Mouse (Mus musculus): ENCODE data around the gene Asphd1. TPM values are rescaled to one million over a fixed set of nuclear protein-coding genes. Genes with fewer than 3 reads are reported as not detected.
A peak's percentile ranks its signal among the peaks of the same experiment; 100 is the strongest.
"Not testable (repeated sequence)": the region's sequence is repeated elsewhere in the genome, so short reads cannot be mapped to it uniquely, and the experiment has no call there.

The Asphd1 gene
- total RNA-seq, 1 experiment from 2014 or later = 2.2 TPM

DNA sequence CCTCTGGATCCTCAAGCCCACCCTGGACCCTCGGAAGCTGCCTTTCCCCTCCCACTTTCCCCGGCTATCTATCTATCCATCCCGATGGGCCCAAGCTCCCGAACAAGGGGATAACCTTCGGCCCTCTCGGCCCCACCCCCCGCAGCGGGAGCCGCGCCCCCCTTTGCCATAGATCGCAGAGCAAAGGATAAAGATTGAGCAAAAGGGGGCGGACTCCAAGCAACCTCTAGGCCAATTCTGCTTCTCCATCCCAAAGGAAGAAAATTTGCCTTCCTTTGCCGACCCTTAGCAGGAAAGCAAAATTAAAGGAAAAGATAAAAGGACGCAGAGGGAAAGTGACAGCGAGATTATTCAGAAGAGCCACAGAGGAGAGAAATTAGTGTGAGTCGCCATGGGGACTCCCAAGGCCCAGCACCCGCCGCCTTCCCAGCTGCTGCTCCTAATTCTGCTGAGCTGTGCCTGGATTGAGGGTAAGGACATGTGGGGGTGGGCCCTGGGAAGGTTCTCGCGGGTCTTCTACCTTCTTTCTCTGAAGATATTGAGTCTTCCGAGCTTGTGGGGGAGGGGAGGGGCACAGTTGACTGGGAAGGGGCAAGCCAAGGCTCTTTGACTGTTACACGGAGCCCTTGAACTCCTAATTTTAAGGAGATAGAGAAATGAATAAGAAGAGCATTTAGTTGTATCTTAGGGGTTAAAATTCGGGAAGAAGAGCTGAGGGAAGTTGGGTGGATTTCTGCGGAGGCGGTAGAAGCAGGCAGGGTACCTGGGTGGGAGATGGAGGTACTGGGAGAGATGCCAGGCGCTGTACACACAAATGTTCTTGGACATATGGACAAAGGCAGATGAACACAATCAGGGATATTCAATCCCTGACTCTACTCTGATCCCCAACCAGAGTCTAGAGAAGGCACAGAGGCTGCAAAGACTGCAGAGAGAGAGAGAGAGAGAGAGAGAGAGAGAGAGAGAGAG, 1.5 kb upstream of the Asphd1 start:
- no peak for DNase-seq

DNA sequence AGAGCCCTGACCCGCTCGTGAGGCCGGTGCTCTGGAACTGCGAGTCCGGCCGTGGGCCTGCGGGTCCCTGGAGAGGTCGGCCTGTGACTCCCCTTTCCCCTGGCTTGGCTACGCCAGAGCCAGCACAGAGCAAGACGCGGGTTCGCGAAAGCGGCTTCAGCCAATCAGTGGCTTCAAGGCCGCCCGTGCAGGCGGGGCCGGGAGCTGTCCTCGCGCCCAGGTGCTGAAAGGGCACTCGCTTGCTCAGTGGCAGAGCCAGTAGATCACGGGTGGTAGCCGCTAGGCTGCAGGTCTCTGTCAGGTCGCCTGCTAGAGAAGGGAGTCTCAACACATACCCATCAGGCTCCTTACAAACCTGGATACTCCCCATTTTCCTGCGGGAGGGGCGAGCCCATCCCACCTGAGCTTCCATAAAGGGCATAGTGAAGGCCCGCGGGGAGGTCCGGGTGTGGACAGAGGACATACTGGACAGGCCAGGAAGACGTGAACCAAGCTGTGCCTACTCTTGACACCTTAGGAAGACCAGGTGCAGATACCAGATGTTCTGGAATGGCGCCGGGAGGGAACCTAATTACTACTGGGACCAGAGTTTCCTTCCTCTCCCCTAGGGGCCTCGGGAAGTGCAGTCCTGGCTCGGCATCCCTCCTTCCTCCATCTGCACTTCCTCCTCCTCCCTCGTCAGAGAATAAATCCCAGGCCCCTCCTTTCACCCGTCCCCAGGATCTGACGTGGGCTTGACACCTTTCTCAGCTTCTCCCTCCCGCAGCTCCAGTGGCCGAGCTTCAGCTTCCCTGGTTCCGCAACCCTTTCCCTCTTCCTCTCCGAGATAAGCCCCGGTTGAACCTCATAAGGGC, 638 bp upstream of the Asphd1 start, which contains the start of gene Sez6l2:
TSS of gene Sez6l2 (plus strand) at position 771 of the 854 bp plus-strand sequence.
- DNase-seq = peak; percentile 96

DNA sequence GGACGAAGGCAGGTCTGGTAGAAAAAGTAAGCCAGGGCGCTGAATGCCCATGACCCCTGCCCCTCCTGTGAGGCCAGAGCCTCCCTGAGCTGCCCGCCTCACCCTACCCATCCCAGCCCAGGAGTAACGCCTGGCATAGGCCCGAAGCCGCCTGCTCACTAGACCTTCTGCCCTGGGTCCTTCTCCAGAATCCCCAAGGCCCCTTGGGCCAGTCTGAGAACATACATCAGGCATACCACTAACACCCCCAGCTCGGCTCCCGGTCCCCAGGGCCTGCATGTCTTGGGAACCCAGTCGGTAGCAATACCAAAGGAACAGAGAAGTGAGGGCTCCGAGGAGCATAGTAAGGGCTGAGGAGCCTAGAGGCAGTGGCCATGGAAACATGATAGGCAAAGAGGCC, 756 bp downstream of the Asphd1 start:
- no peak for DNase-seq

DNA sequence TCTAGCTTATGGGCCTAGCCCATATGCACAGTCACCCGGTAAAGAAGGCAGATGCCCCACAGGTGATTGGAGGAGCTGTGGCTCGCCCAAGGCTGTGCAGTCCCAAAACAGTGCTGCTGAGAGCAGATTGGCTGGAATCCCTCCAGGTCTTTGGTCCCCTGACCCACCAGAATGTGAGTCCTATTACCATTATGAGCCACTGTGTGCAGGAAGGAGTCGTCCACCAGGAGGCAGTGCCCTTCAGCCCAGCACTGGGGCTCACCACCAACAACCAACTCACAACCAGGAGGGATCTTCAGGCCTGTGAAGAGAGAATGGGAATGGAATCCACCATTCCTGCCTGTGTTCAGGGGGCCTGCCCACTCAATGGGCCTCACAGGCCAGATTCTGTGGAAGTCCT, 2.9 kb downstream of the Asphd1 start:
- DNase-seq = peak; percentile 67

DNA sequence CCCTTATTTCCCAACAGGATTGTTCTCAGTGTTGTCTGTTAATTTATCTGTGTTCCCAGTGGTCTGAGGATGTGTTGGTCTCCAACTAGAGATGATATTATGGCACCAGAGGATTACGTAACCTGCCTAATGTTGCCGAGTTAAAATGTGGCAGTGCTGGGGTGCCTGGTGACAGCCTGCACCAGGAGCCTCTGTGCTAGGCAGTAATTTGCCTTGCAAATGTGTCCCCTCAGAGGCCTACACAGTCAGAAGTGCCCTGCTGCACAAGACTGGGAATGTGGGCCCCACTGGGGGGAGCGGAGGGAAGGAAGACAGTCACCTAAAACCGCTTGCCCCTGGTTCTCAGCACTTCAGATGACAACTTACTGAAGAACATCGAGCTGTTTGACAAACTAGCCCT, 7.6 kb downstream of the Asphd1 start:
- DNase-seq = no peak

DNA sequence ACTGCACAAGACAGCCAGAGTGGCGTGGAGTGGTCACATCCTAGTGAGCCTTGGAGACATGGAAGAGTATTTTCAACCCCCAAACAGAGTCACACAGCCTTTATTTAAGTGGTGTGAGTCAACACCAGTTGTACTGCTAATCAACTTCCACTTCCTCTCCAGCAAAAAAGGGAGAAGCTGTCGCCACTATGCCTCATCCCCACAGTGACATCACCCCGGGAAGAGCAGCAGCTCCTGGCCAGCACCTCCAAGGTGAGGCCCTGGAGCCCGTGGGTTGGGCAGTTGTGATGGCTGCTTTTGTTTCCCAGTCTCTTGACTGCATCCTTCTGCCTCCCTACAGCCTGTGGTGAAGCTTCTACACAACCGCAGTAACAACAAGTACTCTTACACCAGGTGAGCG, 8.2 kb downstream of the Asphd1 start:
- no peak for DNase-seq

DNA sequence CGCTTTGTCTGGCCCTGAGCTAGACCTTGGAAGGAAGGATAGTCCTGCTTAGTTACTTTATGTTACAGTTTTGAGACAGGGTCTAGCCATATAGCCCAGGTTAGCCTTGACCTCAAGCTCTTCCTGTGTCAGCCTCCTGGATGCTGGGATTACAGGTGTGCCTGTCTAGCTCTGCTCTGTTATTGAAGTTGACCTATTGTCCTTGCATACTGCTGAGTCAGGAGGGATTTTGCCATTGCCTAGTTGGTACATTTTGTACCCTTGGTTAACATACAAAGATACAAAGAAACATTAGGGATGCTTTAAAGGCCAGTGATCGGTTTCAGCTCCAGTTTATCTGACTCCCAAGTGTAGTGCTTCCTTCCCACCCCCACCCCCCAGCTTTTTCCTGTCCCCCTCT, 16.7 kb downstream of the Asphd1 start:
- no peak for DNase-seq

DNA sequence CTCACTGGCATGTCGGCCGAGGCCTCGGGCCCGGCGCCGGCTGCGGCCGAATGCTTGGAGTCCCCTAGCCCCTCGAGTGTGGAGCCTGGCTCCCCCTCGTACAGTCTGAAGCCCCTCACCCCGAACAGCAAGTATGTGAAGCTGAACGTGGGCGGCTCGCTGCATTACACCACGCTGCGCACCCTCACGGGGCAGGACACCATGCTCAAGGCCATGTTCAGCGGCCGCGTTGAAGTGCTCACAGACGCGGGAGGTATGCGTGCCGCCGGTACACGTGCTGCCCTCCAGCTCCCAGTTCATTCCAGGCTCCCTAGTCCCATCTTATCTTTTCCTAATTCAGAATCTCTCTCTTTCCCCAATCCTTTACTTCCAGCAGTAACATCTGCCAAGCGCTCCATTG, 20.3 kb downstream of the Asphd1 start:
- peak; percentile 59 for DNase-seq

DNA sequence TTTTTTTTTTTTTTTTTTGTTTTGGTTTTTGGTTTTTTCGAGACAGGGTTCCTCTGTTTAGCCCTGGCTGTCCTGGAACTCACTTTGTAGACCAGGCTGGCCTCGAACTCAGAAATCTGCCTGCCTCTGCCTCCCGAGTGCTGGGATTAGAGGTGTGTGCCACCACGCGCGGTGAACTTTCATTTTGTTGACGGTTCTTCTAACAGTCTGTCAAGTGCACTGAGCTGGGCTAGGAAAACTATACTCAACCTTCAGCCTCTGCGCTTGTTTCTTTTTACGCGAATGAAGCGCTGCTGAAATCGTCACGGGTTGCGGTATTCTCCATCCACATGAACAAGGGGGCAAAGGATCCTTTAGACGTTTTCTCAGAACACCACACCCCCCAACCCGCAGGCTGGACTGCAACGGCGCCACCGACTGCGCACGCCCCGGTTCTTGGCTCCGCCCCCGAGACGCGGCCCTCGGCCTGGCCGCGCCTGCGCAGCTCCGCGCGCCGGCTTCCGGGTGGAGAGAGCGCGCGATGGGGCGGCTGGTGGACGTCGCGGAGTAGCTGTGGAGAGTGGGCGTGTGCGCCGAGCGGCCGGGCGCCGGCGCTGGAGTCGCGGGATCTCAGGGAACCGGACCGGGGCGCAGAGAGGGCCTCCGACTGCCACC, 20.9 kb downstream of the Asphd1 start, which contains the start of gene Kctd13:
TSS of gene Kctd13 (plus strand) at position 496 of the 654 bp plus-strand sequence.
- peak; percentile 97 for DNase-seq

DNA sequence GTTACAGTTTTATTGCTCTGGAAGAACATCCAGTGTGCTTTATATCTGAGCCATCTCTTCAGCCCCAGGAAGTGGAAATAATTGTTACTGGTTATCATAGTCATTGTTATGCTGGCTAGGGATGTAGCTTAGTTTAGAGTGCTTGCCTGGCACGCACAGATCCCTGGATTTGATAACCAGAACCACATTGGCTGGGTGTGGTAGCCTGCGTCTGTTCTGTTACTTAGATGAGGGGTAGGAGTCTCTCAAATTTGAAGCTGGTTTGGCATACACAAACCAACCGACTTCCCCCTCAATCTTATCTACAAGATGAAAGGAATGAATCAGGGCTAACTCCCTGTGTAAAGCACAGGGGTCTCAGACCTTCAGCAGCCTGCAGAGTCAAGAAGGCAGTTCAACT, 23.1 kb downstream of the Asphd1 start:
- no peak for DNase-seq

DNA sequence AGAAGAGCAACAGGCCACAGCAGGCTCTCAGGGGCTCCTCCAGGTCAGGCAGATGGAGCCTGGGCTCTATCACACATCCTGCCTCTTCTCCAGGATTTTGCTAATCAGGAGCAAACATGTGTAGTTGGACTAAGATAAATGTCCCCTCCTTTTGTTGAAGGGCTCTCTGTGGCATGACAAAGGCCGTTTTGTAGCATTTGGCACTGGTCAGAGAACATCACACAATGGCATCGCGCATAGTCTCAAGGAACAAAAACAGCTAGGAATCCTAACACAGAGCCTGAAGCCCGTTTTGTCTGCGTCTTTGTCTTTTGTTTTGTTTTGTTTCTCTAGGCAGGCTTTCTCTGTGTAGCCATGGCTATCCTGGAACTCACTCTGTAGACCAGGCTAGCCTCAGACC, 25.4 kb downstream of the Asphd1 start:
- no peak for DNase-seq

DNA sequence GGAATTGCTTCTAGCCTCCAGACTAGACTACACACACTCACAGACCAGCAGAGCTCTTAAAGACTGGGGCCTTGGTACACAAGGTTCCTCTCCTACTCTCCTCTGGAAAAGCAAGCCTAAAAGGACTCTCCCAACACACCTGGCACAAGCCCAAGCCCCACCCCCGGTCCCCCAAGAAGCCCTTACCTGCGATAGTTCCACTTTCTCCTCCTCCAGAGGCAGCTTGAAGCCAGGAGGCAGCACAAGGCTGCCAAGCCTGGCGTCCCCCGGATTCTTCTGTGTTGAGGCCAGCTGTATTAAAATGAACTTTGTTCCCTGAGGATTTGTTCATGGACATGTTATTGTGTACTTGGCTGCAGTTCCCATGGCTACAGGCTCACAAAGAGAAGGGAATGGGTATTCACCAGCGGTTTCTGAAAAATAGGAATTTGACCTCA, 26.7 kb downstream of the Asphd1 start, which contains the start of gene Tmem219:
TSS of gene Tmem219 (minus strand) at position 294 of the 437 bp plus-strand sequence.
- DNase-seq = peak; percentile 58

DNA sequence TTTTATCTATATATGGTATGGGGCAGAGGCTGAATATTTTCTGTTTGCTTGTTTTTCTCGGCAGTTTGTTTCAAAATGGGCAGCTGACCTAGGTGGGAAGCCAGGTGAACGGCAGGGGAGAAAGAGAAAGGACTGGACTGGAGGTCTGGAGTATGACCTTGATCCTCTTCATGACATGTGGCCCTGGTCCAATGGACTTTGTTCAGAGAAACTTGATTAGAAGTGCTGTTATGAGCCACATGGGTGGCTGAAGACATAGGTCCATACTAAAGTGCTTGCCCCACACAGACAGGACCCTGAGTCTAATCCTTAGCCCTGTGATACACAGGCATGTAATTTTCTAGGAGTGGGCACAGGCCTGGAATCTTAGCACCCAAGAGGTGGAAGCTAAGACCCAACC, 27.8 kb downstream of the Asphd1 start:
- no peak for DNase-seq

DNA sequence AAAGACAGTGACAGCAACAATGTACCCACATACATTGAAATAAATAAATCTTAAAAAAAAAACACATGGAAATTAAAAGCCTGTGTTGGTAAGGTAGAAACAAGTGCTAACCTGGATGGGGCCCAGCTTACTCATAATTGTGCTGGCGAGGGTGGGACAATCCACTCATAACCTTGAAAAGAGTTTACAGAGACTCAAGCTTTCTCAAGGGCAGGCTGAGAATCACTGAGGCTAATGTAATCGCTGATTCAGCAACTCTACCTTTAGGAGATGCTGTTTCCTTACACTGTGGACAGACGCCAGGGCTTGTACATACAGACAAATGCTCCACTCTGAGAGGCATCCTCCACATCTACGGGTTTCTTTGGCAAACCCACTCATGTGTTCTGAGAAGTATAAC, 29.4 kb downstream of the Asphd1 start:
- DNase-seq = peak; percentile 37

DNA sequence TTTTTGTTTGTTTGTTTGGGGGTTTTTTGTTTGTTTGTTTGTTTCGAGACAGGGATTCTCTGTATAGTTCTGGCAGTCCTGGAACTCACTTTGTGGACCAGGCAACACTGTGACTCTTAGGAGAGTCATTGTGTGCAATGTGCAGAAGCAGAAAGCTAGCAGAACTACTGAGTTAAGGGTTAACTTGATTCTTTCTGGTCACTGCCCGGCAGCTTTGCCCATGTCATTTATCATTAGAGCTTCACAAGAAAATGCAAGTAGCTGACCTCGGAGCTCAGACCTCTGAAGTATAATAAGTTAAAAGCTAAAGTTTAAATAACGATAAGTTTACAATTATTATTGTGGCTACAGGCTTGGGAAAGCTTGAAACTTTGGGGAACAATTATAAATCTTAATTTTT, 31.0 kb downstream of the Asphd1 start:
- peak; percentile 29 for DNase-seq

DNA sequence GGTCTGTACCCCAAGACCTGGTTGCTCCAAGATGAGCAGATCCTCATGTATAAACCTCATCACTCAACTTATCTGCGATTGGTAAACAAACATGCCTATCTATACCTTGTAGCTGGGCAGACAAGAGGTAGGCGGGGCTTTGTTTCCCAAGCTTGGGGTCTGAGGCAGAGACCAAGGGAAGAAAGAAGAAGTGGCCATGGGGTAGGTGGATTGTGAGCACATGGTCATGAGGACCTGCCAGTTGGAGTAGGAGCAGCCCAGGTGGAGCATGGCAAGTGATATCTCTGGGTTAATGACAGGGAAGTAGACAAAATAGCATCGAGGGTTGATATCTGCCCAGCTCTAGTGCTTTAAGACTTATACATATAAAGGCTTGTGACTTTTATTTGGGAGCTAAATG, 34.5 kb downstream of the Asphd1 start:
- no peak for DNase-seq

DNA sequence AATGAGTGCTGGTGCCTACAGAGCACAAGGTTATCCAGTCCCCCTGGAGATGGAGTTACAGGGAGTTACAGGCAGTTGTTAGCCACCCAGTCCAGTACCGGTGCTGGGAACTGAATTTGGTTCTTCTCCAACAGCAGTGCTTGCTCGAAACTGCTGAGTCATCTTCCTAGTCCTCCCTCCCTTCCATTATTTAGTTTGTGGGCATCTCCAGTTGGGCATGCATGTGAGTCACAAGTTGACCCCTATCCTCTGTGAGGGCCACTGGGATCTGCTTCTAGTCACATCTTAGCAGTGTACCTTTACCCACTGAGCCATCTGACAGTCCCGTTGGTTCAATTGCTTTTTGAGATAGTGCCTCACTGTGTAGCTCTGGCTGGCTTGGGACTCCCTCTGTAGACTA, 43.8 kb downstream of the Asphd1 start:
- DNase-seq = no peak

DNA sequence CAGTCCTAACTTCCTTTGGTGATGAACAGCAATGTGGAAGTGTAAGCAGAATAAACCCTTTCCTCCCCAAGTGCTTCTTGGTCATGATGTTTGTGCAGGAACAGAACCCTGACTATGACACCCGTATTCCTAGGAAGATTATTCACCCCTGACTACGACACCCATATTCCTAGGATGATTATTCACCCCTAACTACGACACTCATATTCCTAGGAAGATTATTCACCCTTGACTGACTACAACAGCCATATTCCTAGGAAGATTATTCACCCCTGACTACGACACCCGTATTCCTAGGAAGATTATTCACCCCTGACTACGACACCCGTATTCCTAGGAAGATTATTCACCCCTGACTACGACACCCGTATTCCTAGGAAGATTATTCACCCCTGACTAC, 49.6 kb downstream of the Asphd1 start:
- DNase-seq = not testable (repeated sequence)

DNA sequence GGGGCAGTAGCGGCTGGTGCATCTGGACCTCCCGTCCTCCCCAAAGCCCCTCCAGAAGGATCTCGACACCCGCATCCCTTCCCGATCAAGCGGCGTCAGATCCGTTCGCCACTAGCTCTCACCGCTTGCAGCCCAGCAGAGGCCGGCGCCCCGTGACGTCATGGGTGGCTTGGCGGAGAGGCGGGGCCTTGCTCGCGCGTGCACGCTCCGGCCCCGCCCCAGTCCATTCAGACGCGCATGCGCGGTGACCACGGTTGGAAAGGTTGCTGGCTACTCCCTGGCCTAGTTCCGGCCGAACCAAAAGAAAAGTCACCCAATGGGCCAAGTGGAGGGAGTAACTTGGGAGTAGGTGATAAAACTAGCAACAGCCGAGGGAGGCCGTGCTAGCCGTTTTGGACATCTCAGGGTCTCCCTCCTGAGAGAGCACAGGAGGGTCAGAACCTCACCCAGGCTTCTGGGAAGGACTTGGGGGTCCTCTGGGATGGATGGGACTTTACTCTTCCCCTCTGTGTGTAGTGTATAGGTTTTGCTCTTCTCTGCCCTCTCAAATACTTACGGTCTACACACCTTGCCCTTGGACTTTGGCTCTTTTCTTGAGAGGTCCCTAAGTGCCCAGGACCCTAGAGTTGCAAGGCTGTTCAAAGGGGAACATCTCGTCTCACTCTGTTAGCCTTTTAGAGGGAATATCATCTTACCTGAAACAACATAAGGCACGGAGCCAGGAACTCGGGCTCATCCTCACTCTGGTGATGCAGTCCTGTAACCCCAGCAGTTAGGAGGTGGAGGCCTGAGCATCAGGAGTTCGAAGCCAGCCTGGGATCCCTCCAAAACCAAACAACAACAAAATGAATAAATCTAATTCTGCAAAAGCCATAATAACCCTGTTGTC, 51.0 kb downstream of the Asphd1 start:
- peak; percentile 100 for DNase-seq

DNA sequence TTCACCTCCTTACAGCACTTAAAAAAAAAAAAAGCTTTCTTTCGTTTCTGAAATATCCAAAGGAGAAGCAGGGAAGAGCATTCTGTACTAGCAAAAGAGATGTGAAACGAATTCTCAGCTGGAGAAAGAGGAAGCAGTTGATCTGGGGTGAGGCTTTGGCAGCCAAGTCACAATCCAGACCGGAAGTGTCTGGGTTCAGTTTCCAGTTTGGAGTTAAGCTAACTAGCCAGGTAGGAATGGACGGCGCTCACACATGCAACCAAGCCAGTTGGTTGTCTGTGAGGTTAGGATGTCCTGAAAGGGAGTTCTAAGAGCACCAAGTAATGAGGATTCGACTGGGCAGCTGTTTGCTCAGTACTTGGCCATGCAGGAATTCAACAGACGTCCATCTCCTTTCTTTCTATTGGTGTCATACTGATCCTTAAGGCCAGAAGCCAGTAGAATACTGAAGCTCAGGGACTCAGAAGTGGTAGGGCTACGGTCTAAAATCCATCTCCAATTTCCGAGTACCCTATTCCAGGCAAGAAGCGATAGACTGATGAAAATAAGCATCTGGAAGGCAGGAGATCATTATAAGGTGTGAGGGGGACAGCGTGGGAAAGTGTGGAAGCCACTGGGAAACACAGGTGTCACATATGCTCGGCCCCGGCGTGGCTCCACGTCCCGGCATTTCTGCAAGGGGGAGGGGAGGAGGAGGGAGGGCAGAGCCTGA, 51.8 kb downstream of the Asphd1 start:
- DNase-seq = no peak

DNA sequence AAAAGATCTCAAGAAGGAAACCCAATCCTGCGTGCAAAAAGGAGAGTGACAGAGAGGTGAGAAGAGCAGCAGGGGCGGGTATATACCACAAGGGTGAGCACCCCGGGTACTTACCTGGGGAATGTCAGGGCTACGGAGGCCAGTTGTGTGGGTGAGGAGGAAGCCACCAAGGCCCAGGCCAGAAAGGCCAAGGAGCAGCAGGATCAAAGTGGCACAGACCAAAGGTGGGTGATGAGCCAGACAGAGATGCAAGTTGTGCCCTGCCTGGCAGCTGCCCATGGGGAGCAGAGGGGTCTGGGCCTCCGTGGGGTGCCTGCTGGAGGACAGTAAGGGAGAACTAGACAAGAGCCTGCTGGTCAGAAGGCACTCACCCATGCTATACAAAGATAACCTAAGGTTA, 52.5 kb downstream of the Asphd1 start:
- DNase-seq = no peak

All from adrenal gland, postnatal 14 days (tissue).